Mouse (Mus musculus) colon, adult 2 months (tissue): ENCODE results near the gene 2200002J24Rik. TPM values are rescaled to one million over a fixed set of nuclear protein-coding genes. Genes with fewer than 3 reads are reported as not detected.

ENCODE experiments used
- polyA plus RNA-seq: library from polyadenylated mRNA; depleted of rRNA; stranded (reverse); fragments of >200 nt; gene quantifications from 2 replicates; pipeline ENCODE4 v1.2.3, GENCODE M21; 2012; rRNA removed

The 2200002J24Rik gene
- 0.91 and 1.2 TPM in 2 replicates for polyA plus RNA-seq

GRCm38 (mm10) chr7:30698589-30698988 lies at the start of gene 2200002J24Rik:
Gene 2200002J24Rik (plus strand): TSS chr7:30698926.

GRCm38 (mm10) chr7:30649591-30650540 lies 48.9 kb upstream of the 2200002J24Rik start, which contains the start of gene Rbm42:
Gene Rbm42 (minus strand): TSS chr7:30650317.

GRCm38 (mm10) chr7:30664529-30665200 lies 34.1 kb upstream of the 2200002J24Rik start, which contains the start of gene Haus5:
Gene Haus5 (minus strand): TSS chr7:30664994.

GRCm38 (mm10) chr7:30671480-30671879 lies 27.2 kb upstream of the 2200002J24Rik start, which contains the start of gene Pmis2:
Gene Pmis2 (minus strand): TSS chr7:30671605.

GRCm38 (mm10) chr7:30711942-30712341 lies 13.2 kb downstream of the 2200002J24Rik start, which contains the start of gene Atp4a:
Gene Atp4a (plus strand): TSS chr7:30712209.

GRCm38 (mm10) chr7:30729396-30730063 lies 30.8 kb downstream of the 2200002J24Rik start, which contains the start of gene Tmem147:
Gene Tmem147 (minus strand): TSS chr7:30729540.

GRCm38 (mm10) chr7:30743617-30744016 lies 44.9 kb downstream of the 2200002J24Rik start, which contains the start of gene Gapdhs:
Gene Gapdhs (minus strand): TSS chr7:30743681.

Other genes starting within 250 kb of the 2200002J24Rik start
- gene Kirrel2, start 241.2 kb upstream of the 2200002J24Rik start, polyA plus RNA-seq: 0.35 and 0.52 TPM in 2 replicates
- 0.03 and 0.80 TPM in 2 replicates for gene Nphs1, start 240.6 kb upstream of the 2200002J24Rik start, polyA plus RNA-seq
- not detected in 2 replicates for gene Prodh2, start 205.3 kb upstream of the 2200002J24Rik start, polyA plus RNA-seq
- gene Arhgap33, start 163.9 kb upstream of the 2200002J24Rik start, polyA plus RNA-seq: 17.3 and 18.3 TPM in 2 replicates
- 80.2 and 99.4 TPM in 2 replicates for gene Hspb6, start 146.7 kb upstream of the 2200002J24Rik start, polyA plus RNA-seq
- gene Proser3, start 146.6 kb upstream of the 2200002J24Rik start, polyA plus RNA-seq: 8.5 TPM in 2 replicates
- 32.0 and 32.4 TPM in 2 replicates for gene Lin37, start 139.1 kb upstream of the 2200002J24Rik start, polyA plus RNA-seq
- gene U2af1l4, start 135.6 kb upstream of the 2200002J24Rik start, polyA plus RNA-seq: 40.8 and 56.2 TPM in 2 replicates
- 1.2 and 1.4 TPM in 2 replicates for gene Gm49396, start 135.6 kb upstream of the 2200002J24Rik start, polyA plus RNA-seq
- 109 and 156 TPM in 2 replicates for gene Psenen, start 135.3 kb upstream of the 2200002J24Rik start, polyA plus RNA-seq
- 7.7 and 8.8 TPM in 2 replicates for gene Igflr1, start 133.5 kb upstream of the 2200002J24Rik start, polyA plus RNA-seq
- 46.0 and 47.1 TPM in 2 replicates for gene Kmt2b, start 110.2 kb upstream of the 2200002J24Rik start, polyA plus RNA-seq
- gene Zbtb32, start 100.0 kb upstream of the 2200002J24Rik start, polyA plus RNA-seq: 5.3 and 6.6 TPM in 2 replicates
- 24.9 and 37.7 TPM in 2 replicates for gene Upk1a, start 86.1 kb upstream of the 2200002J24Rik start, polyA plus RNA-seq
- 423 and 473 TPM in 2 replicates for gene Cox6b1, start 72.8 kb upstream of the 2200002J24Rik start, polyA plus RNA-seq
- gene Etv2, start 63.1 kb upstream of the 2200002J24Rik start, polyA plus RNA-seq: not detected in 2 replicates
- 82.7 and 93.1 TPM in 2 replicates for gene Rbm42, start 48.6 kb upstream of the 2200002J24Rik start, polyA plus RNA-seq
- 7.2 and 8.7 TPM in 2 replicates for gene Haus5, start 33.9 kb upstream of the 2200002J24Rik start, polyA plus RNA-seq
- gene Pmis2, start 27.3 kb upstream of the 2200002J24Rik start, polyA plus RNA-seq: not detected in 2 replicates
- gene Atp4a, start 13.3 kb downstream of the 2200002J24Rik start, polyA plus RNA-seq: 0.51 and 0.90 TPM in 2 replicates
- gene Tmem147, start 30.6 kb downstream of the 2200002J24Rik start, polyA plus RNA-seq: 158 and 172 TPM in 2 replicates
- gene Gapdhs, start 44.8 kb downstream of the 2200002J24Rik start, polyA plus RNA-seq: not detected in 2 replicates
- gene Sbsn, start 52.5 kb downstream of the 2200002J24Rik start, polyA plus RNA-seq: 1.2 and 1.8 TPM in 2 replicates
- 3.6 and 5.1 TPM in 2 replicates for gene Dmkn, start 64.8 kb downstream of the 2200002J24Rik start, polyA plus RNA-seq
- gene Krtdap, start 89.0 kb downstream of the 2200002J24Rik start, polyA plus RNA-seq: not detected in 2 replicates
- 65.9 and 69.4 TPM in 2 replicates for gene Ffar2, start 124.8 kb downstream of the 2200002J24Rik start, polyA plus RNA-seq
- gene Ffar3, start 157.3 kb downstream of the 2200002J24Rik start, polyA plus RNA-seq: 1.6 and 3.7 TPM in 2 replicates
- 0.62 and 0.66 TPM in 2 replicates for gene Ffar1, start 162.6 kb downstream of the 2200002J24Rik start, polyA plus RNA-seq
- gene Cd22, start 181.4 kb downstream of the 2200002J24Rik start, polyA plus RNA-seq: 3.6 and 5.0 TPM in 2 replicates
- 0.63 and 0.67 TPM in 2 replicates for gene Mag, start 215.9 kb downstream of the 2200002J24Rik start, polyA plus RNA-seq
- gene Hamp2, start 225.8 kb downstream of the 2200002J24Rik start, polyA plus RNA-seq: 1.2 and 15.5 TPM in 2 replicates
- gene Hamp, start 245.1 kb downstream of the 2200002J24Rik start, polyA plus RNA-seq: 0.73 and 1.2 TPM in 2 replicates